Mouse (Mus musculus) megakaryocyte, embryonic 14.5 days (primary cell): ENCODE measurements around the gene Ptpn3.

Source experiments
- FLI1 ChIP-seq: IDR thresholded peaks from 2 replicates; pipeline ENCODE4 v1.6.1; 2012; ENCODE audit warnings: low read length, inconsistent platforms, mixed read lengths
- GATA1 ChIP-seq: IDR thresholded peaks from 3 replicates; pipeline ENCODE4 v1.6.1; 2012; ENCODE audit warnings: mixed read lengths, low read length, inconsistent platforms, borderline replicate concordance

GRCm38 (mm10) chr4:57205908-57206307 is 95.7 kb downstream of the Ptpn3 start:
- no peak for TF ChIP-seq FLI1
- TF ChIP-seq GATA1: no peak
